Mouse (Mus musculus): ENCODE data around the gene Bst1.
A peak's percentile ranks its signal among the peaks of the same experiment; 100 is the strongest.

The Bst1 gene

GRCm38 (mm10) chr5:43818695-43819094 lies at the start of gene Bst1:
Gene Bst1, plus strand, starts transcription at chr5:43818885.
- no peak for DNase-seq (ENCODE audit: low spot score in 2 of 2)

GRCm38 (mm10) chr5:43770618-43771354 lies 47.9 kb upstream of the Bst1 start:
- DNase-seq (ENCODE audit: low spot score in 2 of 2), result peak in 1 of 2 experiments; percentile 44

GRCm38 (mm10) chr5:43771555-43771954 lies 47.1 kb upstream of the Bst1 start:
- DNase-seq (ENCODE audit: low spot score in 2 of 2), result no peak

- DNase-seq (ENCODE audit: low spot score in 2 of 2), result no peak
These were observed 42.3 kb upstream of the Bst1 start for GRCm38 (mm10) chr5:43776407-43776806.

DNA sequence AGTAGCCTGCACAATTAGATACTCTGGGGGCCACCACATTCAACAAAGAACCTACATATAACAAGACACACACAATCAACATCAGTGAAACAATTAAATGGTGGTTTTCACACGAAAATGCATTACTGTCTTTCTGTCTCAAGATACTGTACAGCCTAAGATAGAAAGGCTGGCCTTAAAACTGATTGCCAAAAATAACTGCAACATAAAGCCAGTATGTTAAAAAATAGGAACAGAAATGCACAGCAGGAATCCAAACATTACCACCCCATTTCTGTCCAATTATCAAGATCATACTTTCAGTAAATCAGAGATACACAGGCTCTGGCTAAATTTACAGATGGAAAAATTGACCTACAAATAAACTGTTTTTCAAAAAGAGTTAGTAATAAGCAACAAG lies 41.7 kb upstream of the Bst1 start:
- no peak for DNase-seq (ENCODE audit: low spot score in 2 of 2)

GRCm38 (mm10) chr5:43778583-43778982 lies 40.1 kb upstream of the Bst1 start:
- DNase-seq (ENCODE audit: low spot score in 2 of 2), result no peak

DNA sequence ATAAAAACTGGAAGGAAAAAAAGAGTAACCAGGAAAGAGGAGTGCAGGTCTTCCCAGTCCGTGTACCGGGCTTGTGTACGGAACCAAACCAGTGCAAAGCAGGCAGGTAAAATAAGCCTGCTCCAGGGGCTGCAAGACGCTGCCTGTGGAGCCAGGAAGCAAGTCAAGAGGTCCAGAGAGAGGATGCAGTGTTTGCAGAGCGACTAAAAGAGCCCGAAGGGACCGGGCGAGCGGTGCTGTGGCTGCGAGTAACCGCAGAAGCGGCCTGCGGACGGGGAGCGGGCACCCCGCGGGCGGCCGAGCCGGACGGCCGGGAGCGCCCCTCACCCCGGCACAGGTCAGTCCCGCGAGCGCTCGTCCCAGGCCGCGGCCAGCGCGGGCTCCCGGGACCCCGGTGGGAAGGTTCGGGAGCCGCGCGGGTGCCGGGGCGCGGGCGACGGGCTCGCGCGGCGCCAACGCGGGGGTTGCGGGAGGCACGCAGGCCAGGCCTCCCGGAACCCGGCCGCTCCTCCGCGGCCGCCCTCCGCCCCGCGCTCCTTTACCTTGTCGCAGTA lies 37.2 kb upstream of the Bst1 start:
- peak in 1 of 2 experiments; percentile 28 for DNase-seq (ENCODE audit: low spot score in 2 of 2)

DNA sequence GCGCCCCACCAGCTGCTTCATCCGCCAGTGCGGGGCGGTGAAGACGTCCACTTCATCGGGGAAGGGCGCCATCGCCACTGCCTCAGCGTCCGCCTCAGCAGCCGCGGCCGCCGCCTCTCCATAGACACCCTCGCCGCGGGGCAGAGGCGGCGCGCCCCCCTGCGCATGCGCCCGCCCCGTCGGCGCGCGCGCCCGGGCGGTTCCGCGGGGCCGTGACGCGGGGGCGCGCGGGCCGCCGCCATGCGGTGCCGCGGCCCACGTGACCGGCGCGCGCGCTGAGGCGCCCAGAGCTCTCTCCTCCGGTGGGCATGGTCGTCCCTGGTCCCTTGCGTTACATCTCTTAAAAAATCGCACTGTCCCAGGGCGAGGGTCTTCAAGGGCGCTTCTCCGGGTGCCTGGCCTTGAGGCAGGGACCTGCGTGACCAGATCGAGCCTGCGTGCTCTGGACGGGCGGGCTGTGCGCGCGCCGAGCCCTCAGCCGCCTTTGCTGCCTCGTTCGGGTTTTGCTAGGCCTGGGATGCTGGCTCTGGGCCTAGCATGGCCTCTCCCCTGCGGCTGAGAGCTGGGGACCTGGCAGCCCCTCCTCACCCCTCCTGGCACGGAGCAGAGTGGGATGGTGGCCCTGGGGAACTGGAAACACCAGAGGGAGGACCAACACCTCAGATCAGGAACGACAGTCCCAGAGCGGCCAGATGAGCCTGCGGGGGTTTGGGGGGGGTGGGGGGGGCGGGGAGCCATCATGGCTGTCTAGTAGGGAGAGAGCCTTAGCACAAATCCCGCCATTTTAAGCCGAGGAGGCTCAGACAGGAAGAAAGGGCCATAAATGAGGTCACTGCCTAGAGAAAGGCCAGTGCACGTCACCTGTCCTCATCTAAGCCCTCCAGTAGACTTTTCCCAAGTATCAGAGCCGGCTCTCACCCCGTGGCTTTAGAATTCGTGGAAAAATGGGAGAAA lies 36.4 kb upstream of the Bst1 start:
- DNase-seq (ENCODE audit: low spot score in 2 of 2), result peak; percentile 74 to 79

DNA sequence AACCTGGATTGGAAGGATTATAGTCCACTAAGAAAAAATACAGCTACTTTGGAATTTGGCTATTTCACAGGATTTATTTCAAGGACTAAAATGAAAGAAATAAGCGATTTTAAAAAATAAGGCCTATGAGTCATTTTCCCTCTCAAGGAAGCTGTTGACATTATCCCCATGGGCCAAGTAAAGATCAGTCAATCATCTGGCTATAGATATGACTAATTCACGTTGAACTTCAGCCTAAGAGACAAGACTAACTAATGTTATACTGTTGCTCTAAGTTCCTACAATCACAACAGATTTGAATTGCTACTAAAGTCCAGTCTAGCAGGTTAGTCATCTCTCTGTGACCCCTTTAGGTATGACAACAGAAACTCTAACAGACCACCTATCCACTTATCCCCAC lies 34.7 kb upstream of the Bst1 start:
- DNase-seq (ENCODE audit: low spot score in 2 of 2), result no peak

DNA sequence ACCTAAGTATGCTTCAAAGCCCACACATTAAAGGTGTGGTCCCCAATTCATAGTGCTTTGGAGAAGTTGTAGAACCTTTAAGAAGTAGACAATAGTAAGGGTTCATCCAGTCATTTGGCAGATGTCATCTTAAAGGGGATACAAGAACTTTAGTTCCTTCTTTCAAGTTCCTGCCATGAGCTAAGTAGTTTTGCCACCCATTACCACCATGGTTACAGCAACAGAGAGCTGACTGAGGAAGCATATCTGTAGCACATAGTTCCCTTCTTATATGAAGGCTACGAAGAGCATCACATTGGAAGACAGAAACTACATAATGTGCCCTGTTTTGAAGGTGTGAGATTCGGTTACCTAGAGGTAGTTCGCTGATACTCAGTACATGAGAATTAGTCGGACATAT lies 32.1 kb upstream of the Bst1 start:
- no peak for DNase-seq (ENCODE audit: low spot score in 2 of 2)

- no peak for DNase-seq (ENCODE audit: low spot score in 2 of 2)
These were observed 30.5 kb upstream of the Bst1 start for GRCm38 (mm10) chr5:43787976-43788752.

DNA sequence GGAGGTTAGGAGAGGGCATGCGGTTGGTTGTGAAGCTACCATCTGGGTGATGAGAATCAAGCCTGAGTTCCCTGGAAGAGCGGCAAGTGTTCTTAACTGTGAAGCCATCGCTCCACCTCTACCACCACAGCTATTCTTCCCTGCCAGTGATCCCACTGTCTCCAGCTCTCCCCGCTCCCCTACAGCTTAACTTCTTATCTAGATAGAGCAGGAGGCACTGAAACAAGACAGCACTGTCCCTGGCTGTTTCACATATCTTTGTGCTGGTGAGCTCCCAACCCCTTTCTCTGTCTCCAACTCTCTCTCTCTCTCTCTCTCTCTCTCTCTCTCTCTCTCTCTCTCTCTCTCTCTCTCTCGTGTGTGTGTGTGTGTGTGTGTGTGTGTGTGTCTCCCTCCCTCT lies 26.3 kb upstream of the Bst1 start:
- no peak for DNase-seq (ENCODE audit: low spot score in 2 of 2)

DNA sequence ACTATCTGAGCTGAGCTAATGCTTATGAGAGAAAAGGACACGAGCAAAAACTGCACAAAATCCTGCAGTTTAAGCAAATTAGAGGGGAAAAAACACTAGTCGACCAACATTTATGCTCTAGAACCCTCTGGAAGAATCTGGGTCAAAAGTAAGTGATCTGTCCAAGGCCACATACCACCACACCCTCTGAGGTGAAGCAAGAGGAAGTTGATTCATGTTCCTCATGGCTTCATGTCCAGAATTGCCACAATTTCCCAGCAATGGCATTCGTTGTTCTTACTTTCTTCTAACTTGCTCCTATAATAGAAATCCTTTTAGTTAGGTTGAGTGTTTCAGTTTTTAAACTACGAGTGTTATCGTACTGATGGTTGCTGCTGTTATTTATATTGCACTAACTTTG lies 19.2 kb upstream of the Bst1 start:
- DNase-seq (ENCODE audit: low spot score in 2 of 2), result no peak

DNA sequence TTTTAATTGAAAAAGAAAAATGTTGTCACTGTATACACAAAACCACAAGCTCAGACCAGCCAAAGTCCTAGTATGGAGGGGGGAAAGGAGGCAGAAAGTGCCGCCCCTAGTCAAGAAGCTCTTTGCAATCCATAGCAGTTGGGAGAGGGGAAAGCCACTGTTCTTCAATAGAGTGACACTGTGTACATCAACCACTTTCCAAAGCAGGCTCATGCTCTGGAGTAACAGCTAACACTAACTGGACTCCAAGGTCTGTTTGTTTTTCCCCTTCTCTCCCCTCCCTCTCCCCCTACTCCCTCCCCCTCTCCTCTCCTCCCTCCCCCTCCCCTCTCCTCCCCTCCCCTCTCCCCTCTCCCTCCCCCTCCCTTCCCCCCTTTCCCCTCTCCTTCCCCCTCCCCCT lies 18.0 kb upstream of the Bst1 start:
- no peak for DNase-seq (ENCODE audit: low spot score in 2 of 2)

- no peak for DNase-seq (ENCODE audit: low spot score in 2 of 2)
These were observed 17.4 kb upstream of the Bst1 start for GRCm38 (mm10) chr5:43801253-43801652.

DNA sequence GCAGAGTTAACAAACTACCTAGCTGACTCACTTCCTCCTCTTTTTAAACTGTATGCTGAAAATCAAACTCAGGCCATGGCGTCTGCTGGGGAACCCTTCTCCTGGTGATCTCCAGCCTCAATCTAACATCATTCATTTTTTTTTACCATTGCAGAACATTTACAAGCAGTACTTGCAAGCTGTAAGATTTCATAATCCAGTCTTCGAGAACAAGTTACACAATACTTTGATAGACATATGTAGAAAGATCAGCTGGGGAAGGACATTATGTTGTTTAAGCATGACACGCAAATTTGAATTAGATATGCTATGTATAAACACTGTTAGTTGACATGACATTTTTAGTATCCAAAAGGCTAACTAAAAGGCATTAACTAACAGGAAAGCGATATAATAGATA lies 16.9 kb upstream of the Bst1 start:
- no peak for DNase-seq (ENCODE audit: low spot score in 2 of 2)

- no peak for DNase-seq (ENCODE audit: low spot score in 2 of 2)
These were observed 13.3 kb upstream of the Bst1 start for GRCm38 (mm10) chr5:43805401-43805800.

DNA sequence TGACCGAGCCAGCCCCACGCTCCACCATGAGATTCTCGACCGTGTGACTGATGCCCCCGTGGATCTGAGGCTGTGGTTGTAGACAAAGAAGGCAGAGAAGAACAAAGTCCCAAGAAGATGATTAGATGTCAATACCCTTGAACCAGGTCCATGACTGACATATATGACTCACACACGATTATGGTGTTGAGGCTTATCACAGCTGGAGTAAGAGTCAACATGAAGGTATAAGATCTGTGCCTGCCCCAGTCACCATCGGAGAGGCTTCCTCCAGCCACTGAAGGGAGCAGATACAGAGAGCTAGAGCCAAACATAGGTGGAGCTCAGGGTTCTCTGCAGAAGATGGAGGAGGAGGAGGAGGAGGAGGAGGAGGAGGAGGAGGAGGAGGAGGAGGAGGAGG lies 12.3 kb upstream of the Bst1 start:
- DNase-seq (ENCODE audit: low spot score in 2 of 2), result no peak

DNA sequence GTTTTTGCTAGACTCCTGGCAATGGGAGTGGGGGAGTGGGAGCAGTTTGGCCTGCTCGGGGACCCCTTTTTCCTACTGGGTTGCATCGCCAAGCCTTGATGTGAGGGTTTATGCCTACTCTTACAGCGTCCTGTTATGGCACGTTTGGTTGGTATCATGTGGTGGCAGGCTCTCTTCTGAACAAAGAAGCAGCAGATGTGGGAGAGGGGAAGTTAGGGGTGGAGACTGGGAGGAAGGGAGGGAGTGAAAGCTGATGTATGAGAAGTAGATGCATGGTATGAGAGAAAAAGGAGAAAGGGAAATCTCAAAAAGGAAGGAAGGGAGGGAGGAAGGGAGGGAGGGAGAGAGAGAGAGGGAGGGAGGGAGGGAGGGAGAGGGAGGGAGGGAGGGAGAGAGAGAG lies 11.8 kb upstream of the Bst1 start:
- DNase-seq (ENCODE audit: low spot score in 2 of 2), result no peak

GRCm38 (mm10) chr5:43807744-43808696 lies 10.7 kb upstream of the Bst1 start:
- DNase-seq (ENCODE audit: low spot score in 2 of 2), result peak; percentile 76 to 84

Measured in frontal cortex, postnatal 36 days (tissue).